Mouse (Mus musculus): ENCODE measurements around the gene Gabpb1.

DNA sequence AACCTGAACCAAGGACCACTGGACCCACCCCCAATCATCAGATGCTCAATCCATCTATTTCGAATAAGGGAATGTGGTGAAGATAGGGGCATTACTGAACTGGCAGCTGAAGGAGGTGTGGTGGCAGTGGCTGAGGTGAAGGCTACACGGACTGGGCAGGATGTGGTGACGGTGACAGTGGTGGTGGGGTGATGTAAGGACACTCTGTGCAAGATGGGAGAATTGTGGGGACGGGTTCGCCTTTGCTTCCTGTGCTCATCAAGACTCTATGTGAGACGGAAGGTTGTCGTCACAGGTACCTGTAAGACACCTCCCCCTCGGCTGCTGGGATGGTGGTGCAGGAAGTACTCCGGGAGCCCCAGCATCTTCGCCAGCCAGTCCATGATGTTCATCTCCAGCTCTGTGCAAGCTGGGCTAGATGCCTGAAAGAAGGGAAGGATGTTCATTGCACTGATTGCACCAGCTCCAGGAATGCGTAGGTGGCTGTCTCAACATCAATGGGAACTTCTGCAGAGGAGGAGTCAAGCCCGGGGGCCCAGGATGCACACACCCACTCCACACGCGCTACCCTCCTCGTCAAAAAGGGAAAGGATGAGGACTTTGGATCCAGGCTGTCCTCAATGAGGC, 70.0 kb downstream of the Gabpb1 start:
- TF ChIP-seq POLR2A (IDR thresholded peaks at IDR 0.05; ENCODE audit: low read depth, low read length) (no peak), CTCF (IDR thresholded peaks at IDR 0.05; ENCODE audit: borderline replicate concordance, insufficient read depth, low read length) (no peak)
